Mouse (Mus musculus) spleen, adult 2 months (tissue): ENCODE results near the gene Sh3bp2.

Experiments used
- CTCF ChIP-seq: fragments of 200-500 bp; IDR thresholded peaks from 2 replicates; pipeline ENCODE4 v1.5.1; 2011; ENCODE audit warnings: mild to moderate bottlenecking, inconsistent platforms; ENCODE audit not compliant: insufficient read depth, insufficient read length, insufficient replicate concordance; ENCODE audit errors: extremely low read depth
- POLR2A ChIP-seq: fragments of 200-500 bp; IDR thresholded peaks from 2 replicates; pipeline ENCODE4 v1.6.1; 2011; ENCODE audit warnings: low read depth, low read length, inconsistent platforms

DNA sequence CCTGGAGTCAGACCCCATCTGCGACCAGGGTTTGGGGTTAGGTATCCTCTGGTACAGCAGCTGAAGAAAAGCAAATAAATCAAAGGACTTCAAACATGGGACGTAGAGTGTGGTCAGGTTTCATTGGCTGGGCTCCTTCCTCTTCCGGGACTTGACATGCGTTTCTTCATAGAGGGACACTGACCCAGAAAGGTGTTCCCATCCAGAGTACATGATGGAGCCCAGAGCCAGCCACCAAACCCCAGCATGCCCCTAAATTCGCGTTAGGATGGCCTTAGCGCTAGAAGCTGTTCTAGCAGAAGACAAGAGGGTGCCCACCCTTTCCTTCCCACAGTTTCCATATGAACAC is 11.4 kb upstream of the Sh3bp2 start:
- TF ChIP-seq CTCF = no peak
- no peak for TF ChIP-seq POLR2A
